Mouse (Mus musculus) myocyte (in vitro differentiated cells): ENCODE measurements around the gene Ube2s. TPM values are rescaled to one million over a fixed set of nuclear protein-coding genes. Genes with fewer than 3 reads are reported as not detected.
A peak's percentile ranks its signal among the peaks of the same experiment; 100 is the strongest.

ENCODE experiments used
- H3K27me3 ChIP-seq: one replicate; pipeline ENCODE4 v1.6.1; 2011; ENCODE audit not compliant: control insufficient read depth, insufficient read depth, insufficient read length
- H3K36me3 ChIP-seq: one replicate; pipeline ENCODE4 v1.6.1; 2011; ENCODE audit not compliant: control insufficient read depth, insufficient read depth
- H3K4me2 ChIP-seq: one replicate; pipeline ENCODE4 v1.6.1; 2011; ENCODE audit warnings: low read depth, control low read depth
- H3K4me3 ChIP-seq: one replicate; pipeline ENCODE4 v1.5.1; 2011; ENCODE audit warnings: mild to moderate bottlenecking, control low read depth, moderate library complexity
- H3K79me2 ChIP-seq: one replicate; pipeline ENCODE4 v1.6.1; 2011; ENCODE audit not compliant: control insufficient read depth, insufficient read depth
- H3ac ChIP-seq: one replicate; pipeline ENCODE4 v1.6.1; 2011; ENCODE audit not compliant: control insufficient read depth, insufficient read length
- CEBPB ChIP-seq: IDR thresholded peaks from 2 replicates; pipeline ENCODE4 v1.6.1; 2011; ENCODE audit warnings: mild to moderate bottlenecking, moderate library complexity; ENCODE audit not compliant: poor library complexity, insufficient read depth, severe bottlenecking
- E2F4 ChIP-seq: IDR thresholded peaks from one replicate; pipeline ENCODE4 v1.6.1; 2011; ENCODE audit warnings: mild to moderate bottlenecking, control low read depth, moderate library complexity; ENCODE audit not compliant: insufficient read depth
- MAX ChIP-seq: IDR thresholded peaks from one replicate; pipeline ENCODE4 v1.6.1; 2011; ENCODE audit warnings: low read depth, mild to moderate bottlenecking, control low read depth
- MYOD1 ChIP-seq, 3 experiments: IDR thresholded peaks; one replicate each; pipeline ENCODE4 v1.6.1; 2011; ENCODE audit warnings: control low read depth in 2 of 3, low read depth in 2 of 3, mild to moderate bottlenecking in 2 of 3, moderate library complexity in 1 of 3; ENCODE audit not compliant: insufficient read length in 2 of 3, control insufficient read depth in 1 of 3
- MYOG ChIP-seq, 3 experiments: IDR thresholded peaks; one replicate each; pipeline ENCODE4 v1.6.1; 2011; ENCODE audit warnings: control low read depth in 2 of 3, low read depth in 2 of 3, mild to moderate bottlenecking in 2 of 3; ENCODE audit not compliant: insufficient read length in 2 of 3, control insufficient read depth in 1 of 3, insufficient read depth in 1 of 3
- POLR2A ChIP-seq: IDR thresholded peaks from one replicate; pipeline ENCODE4 v1.6.1; 2011; ENCODE audit warnings: low read depth, mild to moderate bottlenecking, control low read depth, moderate library complexity; ENCODE audit not compliant: insufficient read length
- POLR2AphosphoS2 ChIP-seq: IDR thresholded peaks from one replicate; pipeline ENCODE4 v1.6.1; 2011; ENCODE audit warnings: low read depth, control low read depth; ENCODE audit not compliant: insufficient read length
- REST ChIP-seq: IDR thresholded peaks from one replicate; pipeline ENCODE4 v1.6.1; 2011; ENCODE audit warnings: mild to moderate bottlenecking, control low read depth, moderate library complexity; ENCODE audit not compliant: insufficient read depth, insufficient read length
- SRF ChIP-seq: IDR thresholded peaks from one replicate; pipeline ENCODE4 v1.6.1; 2011; ENCODE audit warnings: low read depth; ENCODE audit not compliant: control insufficient read depth, insufficient read length
- TCF12 ChIP-seq: IDR thresholded peaks from one replicate; pipeline ENCODE4 v1.6.1; 2011; ENCODE audit warnings: mild to moderate bottlenecking, control low read depth; ENCODE audit not compliant: poor library complexity, insufficient read depth, severe bottlenecking
- TCF3 ChIP-seq: IDR thresholded peaks from one replicate; pipeline ENCODE4 v1.6.1; 2011; ENCODE audit warnings: low read depth, control low read depth; ENCODE audit not compliant: insufficient read length
- USF1 ChIP-seq: IDR thresholded peaks from one replicate; pipeline ENCODE4 v1.6.1; 2011; ENCODE audit warnings: low read depth, mild to moderate bottlenecking, control low read depth, moderate library complexity
- polyA plus RNA-seq: library from polyadenylated mRNA; unstranded; fragments of >200 nt; fragmentation: generic; extraction: Trizol; gene quantifications from one replicate; pipeline ENCODE4 v1.2.1, GENCODE M21; 2012; ENCODE audit warnings: missing spikeins

The Ube2s gene
- polyA plus RNA-seq, 1 experiment: 261 TPM

DNA sequence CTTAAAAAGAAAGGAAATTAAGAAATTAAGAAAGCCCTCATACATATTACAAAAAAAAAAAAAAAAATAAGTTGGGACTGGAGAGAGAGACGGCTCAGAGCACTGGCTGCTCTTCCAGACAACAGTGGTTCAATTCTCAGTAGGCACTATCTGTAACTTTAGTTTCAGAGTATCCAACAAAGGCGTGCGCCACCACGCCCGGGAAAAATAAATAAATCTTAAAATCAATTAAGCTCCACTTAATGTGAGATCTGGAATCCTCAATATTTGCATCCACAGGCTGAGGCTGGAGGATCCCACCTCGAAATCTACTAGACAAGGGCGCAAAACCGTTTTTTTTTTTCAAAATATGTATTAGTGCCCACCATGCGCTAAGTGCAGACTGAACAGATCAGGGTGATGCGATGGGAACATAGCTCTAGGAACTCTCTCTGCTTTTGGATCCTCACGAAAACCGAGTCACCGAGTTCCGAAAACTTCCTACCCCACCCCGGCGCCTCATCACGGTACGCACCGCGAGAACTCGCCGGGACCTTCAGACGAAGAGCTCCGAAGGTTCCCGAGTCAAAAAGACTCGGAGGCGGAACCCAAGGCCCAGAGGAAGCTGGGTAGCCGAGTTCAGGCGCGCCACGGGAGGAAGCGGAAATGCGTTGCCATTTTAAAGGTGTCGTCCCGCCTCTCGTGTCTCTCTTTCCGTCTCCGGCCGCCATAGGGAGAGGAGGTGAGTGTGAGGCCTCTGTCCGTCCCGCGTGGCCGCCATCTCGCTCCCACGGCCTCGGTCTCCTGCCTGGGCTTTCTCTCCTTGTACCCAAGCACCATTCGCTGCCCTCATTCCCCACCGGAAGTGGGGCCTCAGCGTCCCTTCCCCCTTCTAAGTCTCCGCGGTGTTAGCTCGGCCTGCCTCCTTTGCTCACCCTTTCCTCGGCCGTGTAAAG is 19.8 kb downstream of the Ube2s start, which contains the start of gene Rpl28:
Gene Rpl28 (plus strand): TSS at position 597 of the 935 bp plus-strand sequence.
- TF ChIP-seq TCF3 (no peak), USF1 (no peak), MYOD1 (IDR thresholded peaks at IDR 0.05; ENCODE audit: control insufficient read depth in 1 of 3, insufficient read length in 2 of 3, low read depth in 2 of 3) (no peak), MAX (no peak), TCF12 (no peak), POLR2AphosphoS2 (peak; percentile 99), POLR2A (peak; percentile 99), REST (peak; percentile 58), MYOG (IDR thresholded peaks at IDR 0.05; ENCODE audit: control insufficient read depth in 1 of 3, insufficient read depth in 1 of 3, insufficient read length in 2 of 3, low read depth in 2 of 3) (no peak), CEBPB (no peak), E2F4 (no peak), SRF (peak; percentile 18)
- Histone ChIP-seq H3K27me3 (no peaks in the 10 kb centered on the region), H3ac (peak within 1 kb of the TSS; percentile 83), H3K4me2 (peak within 1 kb of the TSS; percentile 97), H3K4me3 (peak within 1 kb of the TSS; percentile 96), H3K36me3 (peaks cover 28% of the 10 kb centered on the region), H3K79me2 (peaks cover 25% of the 10 kb centered on the region)

- H3K4me2 ChIP-seq: peak within 1 kb of the TSS; percentile 55
- TF ChIP-seq USF1: no peak
- peak; percentile 47 for TF ChIP-seq POLR2AphosphoS2
- TF ChIP-seq POLR2A: peak; percentile 36
- TF ChIP-seq SRF: no peak
- no peaks in the 10 kb centered on the region for H3K27me3 ChIP-seq
- peak within 1 kb of the TSS; percentile 97 for H3ac ChIP-seq
- peaks cover 3% of the 10 kb centered on the region for H3K36me3 ChIP-seq
- H3K4me3 ChIP-seq: peak within 1 kb of the TSS; percentile 26
- H3K79me2 ChIP-seq: peaks cover 16% of the 10 kb centered on the region
Observed at GRCm38 (mm10) chr7:4789436-4789935, 22.9 kb downstream of the Ube2s start, which contains the start of gene Tmem238. Gene Tmem238, minus strand, starts transcription at chr7:4789656.

DNA sequence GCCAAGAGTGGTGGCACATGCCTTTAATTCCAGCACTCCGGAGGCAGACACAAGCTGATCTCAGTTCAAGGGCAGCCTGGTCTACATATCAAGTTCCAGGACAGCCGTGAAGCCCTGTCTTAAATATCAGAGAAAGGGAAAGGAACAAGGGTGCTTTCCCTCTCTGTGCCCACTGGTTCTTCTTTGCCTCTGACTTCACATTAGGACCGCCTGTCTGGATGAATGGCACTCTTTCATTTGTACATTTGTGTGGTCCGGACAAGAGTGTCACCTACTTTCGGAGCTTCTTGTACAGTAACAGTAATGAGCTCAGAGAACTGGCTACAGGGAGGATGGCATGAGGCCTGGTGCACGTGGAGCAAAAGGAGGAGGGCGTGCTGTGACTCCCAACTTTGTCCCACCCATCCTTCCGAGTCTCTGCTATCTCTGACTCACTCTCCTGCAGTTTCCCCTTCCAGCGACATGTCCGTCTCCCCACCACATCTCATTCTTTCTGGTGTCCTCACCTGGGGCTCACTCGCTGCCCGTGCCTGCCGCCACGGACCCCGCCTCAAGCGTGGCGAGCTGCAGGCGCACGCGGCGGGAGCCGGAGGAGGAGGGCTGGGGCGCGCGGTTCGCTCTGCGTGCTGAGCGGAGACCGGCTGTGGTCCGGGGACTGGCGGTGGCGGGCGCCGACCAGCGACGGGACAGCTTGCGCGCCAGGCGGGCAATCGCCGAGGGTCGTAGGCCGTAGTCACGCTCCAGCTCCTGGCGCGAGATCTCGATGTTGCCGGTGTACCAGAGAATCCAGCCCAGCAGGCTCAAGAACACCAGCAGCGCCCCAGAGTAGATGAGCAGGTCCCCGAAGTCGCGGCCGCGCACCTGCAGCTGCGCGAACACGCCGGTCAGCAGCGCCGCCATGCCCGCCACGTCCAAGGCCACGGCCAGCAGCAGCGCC is 23.6 kb downstream of the Ube2s start:
- Histone ChIP-seq H3K4me2 (peak overlapping the region; percentile 55), H3K79me2 (peaks cover 10% of the 10 kb centered on the region), H3K36me3 (no peaks in the 10 kb centered on the region), H3K4me3 (peak overlapping the region; percentile 26), H3ac (peak overlapping the region; percentile 97), H3K27me3 (no peaks in the 10 kb centered on the region)
- TF ChIP-seq MYOD1 (IDR thresholded peaks at IDR 0.05; ENCODE audit: control insufficient read depth in 1 of 3, insufficient read length in 2 of 3, low read depth in 2 of 3) (peak in 1 of 3 experiments; percentile 36), POLR2A (peak; percentile 62), TCF12 (no peak), USF1 (no peak), SRF (no peak), MAX (peak; percentile 13), MYOG (IDR thresholded peaks at IDR 0.05; ENCODE audit: control insufficient read depth in 1 of 3, insufficient read depth in 1 of 3, insufficient read length in 2 of 3, low read depth in 2 of 3) (peak in 2 of 3 experiments; percentile 25 to 27), POLR2AphosphoS2 (peak; percentile 70), TCF3 (no peak)

DNA sequence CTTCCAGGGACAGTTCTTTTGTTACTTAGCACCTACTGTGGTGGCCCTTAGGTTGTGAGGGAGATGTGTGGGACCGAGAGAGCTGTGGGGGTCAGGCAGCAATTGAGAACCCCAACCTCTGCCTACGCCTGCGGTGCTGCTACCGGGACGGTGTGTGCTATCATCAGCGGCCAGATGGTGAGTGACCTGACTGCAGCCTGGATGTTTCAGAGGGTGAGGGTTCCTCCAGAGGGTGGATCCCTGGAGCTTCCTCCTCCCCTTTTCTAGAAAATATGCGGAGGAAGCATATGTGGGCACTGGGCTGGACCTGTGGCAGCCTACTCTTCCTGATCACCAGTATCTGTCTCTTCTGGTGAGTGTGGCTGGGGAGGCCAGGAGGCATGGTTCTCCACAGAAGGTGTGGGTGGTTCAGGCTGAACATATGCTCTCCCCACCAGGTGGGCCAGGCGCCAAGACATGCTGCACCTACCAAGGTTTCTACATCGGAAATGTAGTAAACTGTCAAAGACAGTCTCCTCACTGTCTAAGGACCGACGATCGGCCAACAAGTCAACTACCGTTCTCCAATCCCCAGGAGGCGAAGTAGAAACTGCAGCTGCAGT is 28.6 kb downstream of the Ube2s start:
- Histone ChIP-seq H3ac (no peak overlapping the region), H3K4me3 (no peak overlapping the region), H3K4me2 (no peak overlapping the region), H3K36me3 (no peaks in the 10 kb centered on the region), H3K79me2 (no peaks in the 10 kb centered on the region), H3K27me3 (no peaks in the 10 kb centered on the region)
- TF ChIP-seq E2F4: no peak
- no peak for TF ChIP-seq TCF12
- no peak for TF ChIP-seq USF1
- TF ChIP-seq MAX: no peak
- no peak for TF ChIP-seq MYOG (IDR thresholded peaks at IDR 0.05; ENCODE audit: control insufficient read depth in 1 of 3, insufficient read depth in 1 of 3, insufficient read length in 2 of 3, low read depth in 2 of 3)
- TF ChIP-seq REST: no peak
- no peak for TF ChIP-seq SRF
- TF ChIP-seq CEBPB: no peak
